Mouse (Mus musculus) cortical plate, adult 2 months (tissue): ENCODE measurements at regions not wholly inside any gene's neighbourhood (a gene's known extent, or its start where the extent isn't known, plus 50 kb on each side); places are given as distances from the start of the nearest gene placed in this dataset.

Experiments
- CTCF ChIP-seq: fragments of 200-500 bp; IDR thresholded peaks from 2 replicates; pipeline ENCODE4 v1.5.1; 2011; ENCODE audit warnings: mild to moderate bottlenecking, control low read depth, low read length; ENCODE audit not compliant: insufficient read depth; ENCODE audit errors: extremely low read depth
- POLR2A ChIP-seq: fragments of 200-500 bp; IDR thresholded peaks from 2 replicates; pipeline ENCODE4 v1.6.1; 2011; ENCODE audit warnings: mild to moderate bottlenecking, low read length, control low read depth; ENCODE audit not compliant: insufficient read depth; ENCODE audit errors: extremely low read depth

DNA sequence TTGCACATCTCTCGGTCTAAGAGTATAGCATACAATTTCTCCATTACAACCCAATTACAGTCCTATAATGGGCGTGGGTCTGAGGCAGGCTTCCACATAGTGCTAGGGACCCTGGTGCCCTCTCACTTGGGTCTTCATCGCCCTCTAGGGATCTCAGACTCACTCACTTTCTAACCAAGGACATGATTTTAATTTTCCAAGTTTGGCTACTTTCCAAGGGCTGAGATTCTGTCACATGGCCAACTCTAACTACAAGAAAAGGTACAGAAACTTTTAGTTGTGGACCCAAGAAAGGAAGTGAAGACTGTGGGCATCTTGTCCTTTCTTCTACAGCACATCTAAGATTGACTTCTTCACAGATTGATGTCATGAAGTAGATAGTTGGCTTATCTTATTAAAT is 235.1 kb downstream of the Snx10 start:
- no peak for TF ChIP-seq POLR2A
- no peak for TF ChIP-seq CTCF
